Mouse (Mus musculus): ENCODE measurements around the gene Ube2q1. TPM values are rescaled to one million over a fixed set of nuclear protein-coding genes. Genes with fewer than 3 reads are reported as not detected.

The Ube2q1 gene
- polyA plus RNA-seq (2014; fragmentation: Nextera tagmentation; extraction: Ambion mirVana), result 14.4 TPM in 2 replicates

GRCm38 (mm10) chr3:89772968-89773709, at the start of gene Ube2q1:
Gene Ube2q1, plus strand, starts transcription at chr3:89773616.
- peak within 1 kb of the TSS; percentile 96 for H3K27ac ChIP-seq (ENCODE audit: low read depth, low read length)
- H3K36me3 ChIP-seq (ENCODE audit: control insufficient read depth, insufficient read depth, low read length), result peaks cover 12% of the 10 kb centered on the region
- ATAC-seq (replicated peaks; ENCODE audit: insufficient number of reproducible peaks, low FRiP score, low TSS enrichment), result peak; percentile 90
- H3K9me3 ChIP-seq (replicated peaks; ENCODE audit: control insufficient read depth, low read length), result no peaks in the 10 kb centered on the region
- H3K4me3 ChIP-seq (ENCODE audit: low read depth, low read length), result peak within 1 kb of the TSS; percentile 97
- peaks cover 16% of the 10 kb centered on the region for H3K4me1 ChIP-seq (ENCODE audit: control insufficient read depth, insufficient read depth, low read length)
- WGBS (ENCODE audit: insufficient replicate concordance), result under 1% methylated on average over 57 of the region's 90 CpGs
- H3K27me3 ChIP-seq (ENCODE audit: control insufficient read depth, insufficient read depth, low read length), result no peaks in the 10 kb centered on the region
- peak within 1 kb of the TSS; percentile 92 for H3K4me2 ChIP-seq
- peak within 1 kb of the TSS; percentile 97 for H3K9ac ChIP-seq (ENCODE audit: low read depth, low read length)

GRCm38 (mm10) chr3:89727028-89727427, 46.4 kb upstream of the Ube2q1 start:
- Histone ChIP-seq H3K9ac (ENCODE audit: low read depth, low read length) (no peak overlapping the region), H3K9me3 (replicated peaks; ENCODE audit: control insufficient read depth, low read length) (no peaks in the 10 kb centered on the region), H3K27ac (ENCODE audit: low read depth, low read length) (no peak overlapping the region), H3K4me2 (no peak overlapping the region), H3K4me3 (ENCODE audit: low read depth, low read length) (no peak overlapping the region), H3K36me3 (ENCODE audit: control insufficient read depth, insufficient read depth, low read length) (no peaks in the 10 kb centered on the region), H3K4me1 (ENCODE audit: control insufficient read depth, insufficient read depth, low read length) (peaks cover 16% of the 10 kb centered on the region), H3K27me3 (ENCODE audit: control insufficient read depth, insufficient read depth, low read length) (no peaks in the 10 kb centered on the region)
- ATAC-seq (replicated peaks; ENCODE audit: insufficient number of reproducible peaks, low FRiP score, low TSS enrichment), result 0 out of 2 replicates have a peak, but pooled peaks have one; percentile 53
- WGBS (ENCODE audit: insufficient replicate concordance), result 12% methylated on average over 4 of the region's 4 CpGs

GRCm38 (mm10) chr3:89728848-89729247, 44.6 kb upstream of the Ube2q1 start:
- Histone ChIP-seq H3K4me3 (ENCODE audit: low read depth, low read length) (no peak overlapping the region), H3K9me3 (replicated peaks; ENCODE audit: control insufficient read depth, low read length) (no peaks in the 10 kb centered on the region), H3K27ac (ENCODE audit: low read depth, low read length) (no peak overlapping the region), H3K27me3 (ENCODE audit: control insufficient read depth, insufficient read depth, low read length) (no peaks in the 10 kb centered on the region), H3K4me1 (ENCODE audit: control insufficient read depth, insufficient read depth, low read length) (peaks cover 16% of the 10 kb centered on the region), H3K9ac (ENCODE audit: low read depth, low read length) (no peak overlapping the region), H3K4me2 (no peak overlapping the region), H3K36me3 (ENCODE audit: control insufficient read depth, insufficient read depth, low read length) (no peaks in the 10 kb centered on the region)
- WGBS (ENCODE audit: insufficient replicate concordance), result 63% methylated on average over 2 of the region's 2 CpGs
- no peak for ATAC-seq (replicated peaks; ENCODE audit: insufficient number of reproducible peaks, low FRiP score, low TSS enrichment)

- WGBS (ENCODE audit: insufficient replicate concordance), result 3% methylated on average over 32 of the region's 32 CpGs
- peak overlapping the region; percentile 57 for H3K27ac ChIP-seq (ENCODE audit: low read depth, low read length)
- H3K9ac ChIP-seq (ENCODE audit: low read depth, low read length), result peak overlapping the region; percentile 81
- peak overlapping the region; percentile 79 for H3K4me3 ChIP-seq (ENCODE audit: low read depth, low read length)
- H3K9me3 ChIP-seq (replicated peaks; ENCODE audit: control insufficient read depth, low read length), result no peaks in the 10 kb centered on the region
- H3K36me3 ChIP-seq (ENCODE audit: control insufficient read depth, insufficient read depth, low read length), result no peaks in the 10 kb centered on the region
- H3K4me1 ChIP-seq (ENCODE audit: control insufficient read depth, insufficient read depth, low read length), result peaks cover 16% of the 10 kb centered on the region
- H3K4me2 ChIP-seq, result peak overlapping the region; percentile 93
- ATAC-seq (replicated peaks; ENCODE audit: insufficient number of reproducible peaks, low FRiP score, low TSS enrichment), result peak; percentile 90
- H3K27me3 ChIP-seq (ENCODE audit: control insufficient read depth, insufficient read depth, low read length), result no peaks in the 10 kb centered on the region
Measured at GRCm38 (mm10) chr3:89730350-89731331, 42.8 kb upstream of the Ube2q1 start.

GRCm38 (mm10) chr3:89732091-89732490, 41.3 kb upstream of the Ube2q1 start:
- no peak for ATAC-seq (replicated peaks; ENCODE audit: insufficient number of reproducible peaks, low FRiP score, low TSS enrichment)
- no peak overlapping the region for H3K4me3 ChIP-seq (ENCODE audit: low read depth, low read length)
- H3K27me3 ChIP-seq (ENCODE audit: control insufficient read depth, insufficient read depth, low read length), result no peaks in the 10 kb centered on the region
- no peak overlapping the region for H3K27ac ChIP-seq (ENCODE audit: low read depth, low read length)
- no peak overlapping the region for H3K4me2 ChIP-seq
- no peaks in the 10 kb centered on the region for H3K36me3 ChIP-seq (ENCODE audit: control insufficient read depth, insufficient read depth, low read length)
- WGBS (ENCODE audit: insufficient replicate concordance), result 81% methylated on average over 4 of the region's 4 CpGs
- H3K4me1 ChIP-seq (ENCODE audit: control insufficient read depth, insufficient read depth, low read length), result peaks cover 12% of the 10 kb centered on the region
- no peaks in the 10 kb centered on the region for H3K9me3 ChIP-seq (replicated peaks; ENCODE audit: control insufficient read depth, low read length)
- H3K9ac ChIP-seq (ENCODE audit: low read depth, low read length), result no peak overlapping the region

GRCm38 (mm10) chr3:89738509-89738908, 34.9 kb upstream of the Ube2q1 start:
- H3K4me2 ChIP-seq, result no peak overlapping the region
- no peaks in the 10 kb centered on the region for H3K27me3 ChIP-seq (ENCODE audit: control insufficient read depth, insufficient read depth, low read length)
- no peaks in the 10 kb centered on the region for H3K9me3 ChIP-seq (replicated peaks; ENCODE audit: control insufficient read depth, low read length)
- peaks cover 11% of the 10 kb centered on the region; the same call in 1 of the 2 replicates for H3K36me3 ChIP-seq (ENCODE audit: control insufficient read depth, insufficient read depth, low read length)
- H3K27ac ChIP-seq (ENCODE audit: low read depth, low read length), result no peak overlapping the region
- H3K4me3 ChIP-seq (ENCODE audit: low read depth, low read length), result no peak overlapping the region
- H3K9ac ChIP-seq (ENCODE audit: low read depth, low read length), result no peak overlapping the region
- WGBS (ENCODE audit: insufficient replicate concordance), result 95% methylated on average over 6 of the region's 6 CpGs
- ATAC-seq (replicated peaks; ENCODE audit: insufficient number of reproducible peaks, low FRiP score, low TSS enrichment), result no peak
- no peaks in the 10 kb centered on the region for H3K4me1 ChIP-seq (ENCODE audit: control insufficient read depth, insufficient read depth, low read length)

- no peak for ATAC-seq (replicated peaks; ENCODE audit: insufficient number of reproducible peaks, low FRiP score, low TSS enrichment)
- 49% methylated on average over 1 of the region's 1 CpGs for WGBS (ENCODE audit: insufficient replicate concordance)
- Histone ChIP-seq H3K4me1 (ENCODE audit: control insufficient read depth, insufficient read depth, low read length) (peaks cover 5% of the 10 kb centered on the region; the same call in 1 of the 2 replicates), H3K36me3 (ENCODE audit: control insufficient read depth, insufficient read depth, low read length) (peaks cover 14% of the 10 kb centered on the region), H3K4me3 (ENCODE audit: low read depth, low read length) (no peak overlapping the region), H3K27ac (ENCODE audit: low read depth, low read length) (no peak overlapping the region), H3K4me2 (no peak overlapping the region), H3K27me3 (ENCODE audit: control insufficient read depth, insufficient read depth, low read length) (no peaks in the 10 kb centered on the region), H3K9me3 (replicated peaks; ENCODE audit: control insufficient read depth, low read length) (no peaks in the 10 kb centered on the region), H3K9ac (ENCODE audit: low read depth, low read length) (no peak overlapping the region)
Measured at GRCm38 (mm10) chr3:89752307-89752706, 21.1 kb upstream of the Ube2q1 start.

GRCm38 (mm10) chr3:89755283-89755682, 18.1 kb upstream of the Ube2q1 start:
- Histone ChIP-seq H3K36me3 (ENCODE audit: control insufficient read depth, insufficient read depth, low read length) (peaks cover 5% of the 10 kb centered on the region; the same call in 1 of the 2 replicates), H3K9me3 (replicated peaks; ENCODE audit: control insufficient read depth, low read length) (no peaks in the 10 kb centered on the region), H3K27ac (ENCODE audit: low read depth, low read length) (no peak overlapping the region), H3K4me2 (no peak overlapping the region), H3K9ac (ENCODE audit: low read depth, low read length) (no peak overlapping the region), H3K4me3 (ENCODE audit: low read depth, low read length) (no peak overlapping the region), H3K4me1 (ENCODE audit: control insufficient read depth, insufficient read depth, low read length) (peaks cover 5% of the 10 kb centered on the region; the same call in 1 of the 2 replicates), H3K27me3 (ENCODE audit: control insufficient read depth, insufficient read depth, low read length) (0 out of 2 replicates have a peak, but pooled peaks cover 4% of the 10 kb centered on the region)
- WGBS (ENCODE audit: insufficient replicate concordance), result 71% methylated on average over 6 of the region's 6 CpGs
- ATAC-seq (replicated peaks; ENCODE audit: insufficient number of reproducible peaks, low FRiP score, low TSS enrichment), result no peak
